Mouse (Mus musculus) E14TG2a.4 (cell line): ENCODE measurements around the gene Bms1.

Experiments used
- H3K27me3 ChIP-seq: 2 replicates; pipeline ENCODE4 v1.6.1; 2014; ENCODE audit warnings: low read length, control low read depth; ENCODE audit not compliant: insufficient read depth
- H3K36me3 ChIP-seq: 2 replicates; pipeline ENCODE4 v1.6.1; 2014; ENCODE audit warnings: low read length, control low read depth; ENCODE audit not compliant: insufficient read depth
- H3K4me1 ChIP-seq: replicated peaks from 2 replicates; pipeline ENCODE4 v1.6.1; 2014; ENCODE audit warnings: low read depth, low read length, control low read depth
- H3K4me3 ChIP-seq: replicated peaks from 2 replicates; pipeline ENCODE4 v1.5.1; 2014; ENCODE audit warnings: mild to moderate bottlenecking, low read length
- H3K9me3 ChIP-seq: 2 replicates; pipeline ENCODE4 v1.6.1; 2014; ENCODE audit warnings: low read length, control low read depth
- CTCF ChIP-seq: conservative IDR thresholded peaks from 2 replicates; pipeline ENCODE4 v1.5.1; 2014; ENCODE audit warnings: low read length
- NANOG ChIP-seq: IDR thresholded peaks from 2 replicates; pipeline ENCODE4 v1.6.1; 2014; ENCODE audit warnings: borderline replicate concordance, low read length, mixed read lengths
- POU5F1 ChIP-seq: IDR thresholded peaks from 2 replicates; pipeline ENCODE4 v1.6.1; 2014; ENCODE audit warnings: low read length, borderline replicate concordance

Bms1 gene

DNA sequence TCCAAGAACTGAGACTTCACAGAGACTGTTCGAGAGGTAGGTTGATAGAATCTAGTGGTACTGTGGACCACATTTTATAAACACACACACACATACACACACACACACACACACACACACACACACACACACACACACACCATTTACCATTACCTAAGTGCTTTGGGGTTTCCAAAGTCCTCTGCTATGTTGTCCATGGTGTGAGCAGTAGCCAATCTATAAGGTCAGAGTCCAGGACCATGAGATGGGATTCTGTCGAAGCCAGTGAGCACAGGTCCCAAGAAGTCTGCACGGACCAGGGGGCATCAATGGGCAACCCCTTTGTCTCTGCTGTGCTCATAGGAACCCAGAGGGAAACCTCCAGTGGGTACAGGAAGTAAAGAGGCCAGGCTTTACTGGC is 44.2 kb downstream of the Bms1 start:
- peaks cover 7% of the 10 kb centered on the region for H3K4me1 ChIP-seq
- no peak for TF ChIP-seq CTCF
- TF ChIP-seq NANOG: no peak
- TF ChIP-seq POU5F1: no peak
- peaks cover 52% of the 10 kb centered on the region for H3K27me3 ChIP-seq
- H3K9me3 ChIP-seq: no peaks in the 10 kb centered on the region
- no peaks in the 10 kb centered on the region for H3K36me3 ChIP-seq
- H3K4me3 ChIP-seq: no peak overlapping the region

DNA sequence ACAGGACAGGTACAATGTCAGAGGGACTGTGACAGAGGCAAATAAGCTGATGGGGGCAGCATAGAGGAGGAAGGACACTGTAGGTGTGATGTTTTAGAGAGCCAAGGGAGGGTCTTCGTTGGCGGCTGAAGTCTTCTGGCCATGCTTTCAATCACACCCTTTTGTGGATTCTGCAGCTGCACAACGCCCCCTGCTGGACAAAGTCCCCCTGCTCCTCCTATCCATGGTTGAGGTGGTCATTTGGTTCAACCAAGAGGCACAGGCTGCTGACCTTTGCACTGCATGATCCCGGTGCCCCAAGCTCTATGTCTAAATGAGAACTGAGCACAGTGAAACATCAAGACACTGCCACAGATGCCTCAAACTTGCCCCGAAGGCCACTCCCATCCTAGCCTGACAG is 46.0 kb downstream of the Bms1 start:
- no peaks in the 10 kb centered on the region for H3K4me1 ChIP-seq
- no peaks in the 10 kb centered on the region for H3K36me3 ChIP-seq
- no peaks in the 10 kb centered on the region for H3K9me3 ChIP-seq
- no peak overlapping the region for H3K4me3 ChIP-seq
- H3K27me3 ChIP-seq: peaks cover 51% of the 10 kb centered on the region
- TF ChIP-seq POU5F1 (no peak), CTCF (peak; percentile 46), NANOG (no peak)

DNA sequence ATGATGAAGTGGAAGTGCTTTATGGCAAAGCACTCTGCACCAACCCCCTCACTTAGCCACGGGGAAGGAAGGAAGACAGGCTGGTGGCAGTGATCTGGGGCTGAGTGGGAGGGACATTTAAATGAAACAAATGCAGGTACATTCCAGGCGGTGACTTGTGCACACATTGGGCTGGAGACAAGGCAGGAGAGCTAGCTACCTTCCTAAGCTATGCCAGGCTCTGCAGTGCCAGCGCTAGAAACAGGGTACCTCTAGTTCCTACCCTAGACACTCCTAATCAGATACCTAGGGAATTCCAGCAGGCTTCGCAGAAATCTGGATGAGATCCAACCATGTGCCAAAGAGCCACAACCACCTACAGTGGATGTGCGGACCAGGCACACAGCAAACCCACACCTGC is 46.5 kb downstream of the Bms1 start:
- Histone ChIP-seq H3K9me3 (no peaks in the 10 kb centered on the region), H3K4me1 (no peaks in the 10 kb centered on the region), H3K27me3 (peaks cover 46% of the 10 kb centered on the region), H3K4me3 (no peak overlapping the region), H3K36me3 (no peaks in the 10 kb centered on the region)
- no peak for TF ChIP-seq POU5F1

DNA sequence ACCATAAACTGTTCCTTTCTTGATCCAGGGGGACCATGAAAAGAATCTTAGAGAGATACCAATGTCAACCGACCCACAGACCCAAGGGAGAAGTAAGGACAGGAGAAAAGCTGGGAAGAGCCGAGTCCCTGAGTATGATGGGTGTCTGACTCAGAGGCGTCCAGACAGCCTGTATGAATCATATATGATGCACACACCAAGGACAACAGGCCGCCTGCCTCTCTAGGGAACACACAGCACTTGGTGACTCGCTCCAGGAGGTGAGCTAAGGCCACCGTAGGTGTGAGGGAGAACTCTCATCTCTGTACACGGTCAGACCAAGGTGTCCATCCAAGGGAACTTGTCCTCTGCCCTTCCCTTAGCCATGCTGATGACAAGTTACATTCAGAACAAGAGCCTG is 51.8 kb downstream of the Bms1 start:
- no peaks in the 10 kb centered on the region for H3K4me1 ChIP-seq
- H3K9me3 ChIP-seq: no peaks in the 10 kb centered on the region
- no peaks in the 10 kb centered on the region for H3K36me3 ChIP-seq
- peaks cover 7% of the 10 kb centered on the region; the same call in 1 of the 2 replicates for H3K27me3 ChIP-seq
- TF ChIP-seq POU5F1 (no peak), CTCF (no peak), NANOG (no peak)
- H3K4me3 ChIP-seq: no peak overlapping the region

DNA sequence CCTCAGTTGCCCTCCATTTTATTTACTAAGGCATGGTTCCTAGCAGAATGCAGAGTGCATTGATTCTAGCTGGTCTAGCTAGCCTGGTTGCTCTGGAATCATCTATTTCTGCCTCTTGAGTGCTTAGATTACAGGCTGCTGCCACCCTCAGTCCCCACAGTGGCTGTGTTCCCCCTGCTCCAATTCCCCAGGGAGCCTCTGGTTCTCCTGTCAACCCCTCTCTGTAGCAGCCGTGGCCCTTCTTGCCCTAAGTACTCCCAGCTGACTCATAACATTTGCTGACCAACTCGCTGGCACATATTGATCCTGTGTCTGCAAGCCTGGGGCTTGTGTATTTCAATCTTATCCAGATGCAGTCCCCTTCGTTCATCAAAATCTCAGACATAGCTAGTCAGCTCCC is 53.1 kb downstream of the Bms1 start:
- TF ChIP-seq NANOG (no peak), POU5F1 (no peak), CTCF (no peak)
- no peaks in the 10 kb centered on the region for H3K36me3 ChIP-seq
- H3K9me3 ChIP-seq: no peaks in the 10 kb centered on the region
- H3K27me3 ChIP-seq: 0 out of 2 replicates have a peak, but pooled peaks cover 3% of the 10 kb centered on the region
- H3K4me1 ChIP-seq: no peaks in the 10 kb centered on the region
- H3K4me3 ChIP-seq: no peak overlapping the region

DNA sequence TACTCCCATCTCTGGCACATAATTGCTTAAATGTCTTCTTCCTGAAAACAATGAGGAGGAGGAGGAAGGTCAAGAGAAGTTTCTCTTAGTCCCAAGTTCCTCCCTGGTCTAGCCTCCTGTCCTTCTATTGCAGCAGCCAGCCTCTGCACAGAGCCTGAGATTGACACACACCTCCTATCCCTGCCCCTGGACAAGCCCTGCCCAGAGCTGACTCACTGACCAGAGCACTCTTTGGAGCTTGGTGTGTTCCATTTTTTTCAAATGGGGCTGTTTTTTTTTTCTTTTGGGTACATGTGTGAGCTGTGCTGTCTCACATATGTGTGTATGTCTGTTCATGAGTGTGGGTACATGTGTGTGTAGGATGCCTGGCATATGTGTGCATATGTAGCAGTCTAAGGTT is 53.5 kb downstream of the Bms1 start:
- Histone ChIP-seq H3K4me3 (no peak overlapping the region), H3K9me3 (no peaks in the 10 kb centered on the region), H3K27me3 (0 out of 2 replicates have a peak, but pooled peaks cover 3% of the 10 kb centered on the region), H3K4me1 (no peaks in the 10 kb centered on the region), H3K36me3 (no peaks in the 10 kb centered on the region)
- TF ChIP-seq POU5F1 (no peak), NANOG (no peak), CTCF (no peak)

DNA sequence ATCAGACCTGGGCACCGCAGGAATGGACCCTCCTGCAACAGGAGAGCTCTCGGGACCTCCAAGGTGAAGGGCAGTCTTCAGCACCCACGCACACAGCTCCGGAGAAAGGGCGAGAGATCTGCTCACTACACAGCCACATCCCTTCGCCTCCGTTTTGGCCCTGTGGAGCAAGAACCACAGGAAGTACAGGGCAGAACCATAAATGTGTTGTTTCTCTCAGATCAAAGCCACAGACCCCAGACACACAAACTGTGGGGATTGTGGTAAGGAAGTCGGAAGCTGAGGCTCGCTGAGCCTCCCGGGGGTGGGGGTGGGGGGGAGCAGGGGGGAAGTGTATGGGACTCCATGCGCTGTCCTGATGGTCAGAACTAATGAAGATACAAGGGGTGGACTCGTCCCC is 68.9 kb downstream of the Bms1 start:
- no peaks in the 10 kb centered on the region for H3K36me3 ChIP-seq
- TF ChIP-seq NANOG (no peak), POU5F1 (no peak), CTCF (no peak)
- H3K27me3 ChIP-seq: no peaks in the 10 kb centered on the region
- H3K4me3 ChIP-seq: no peak overlapping the region
- H3K9me3 ChIP-seq: no peaks in the 10 kb centered on the region
- H3K4me1 ChIP-seq: no peaks in the 10 kb centered on the region

DNA sequence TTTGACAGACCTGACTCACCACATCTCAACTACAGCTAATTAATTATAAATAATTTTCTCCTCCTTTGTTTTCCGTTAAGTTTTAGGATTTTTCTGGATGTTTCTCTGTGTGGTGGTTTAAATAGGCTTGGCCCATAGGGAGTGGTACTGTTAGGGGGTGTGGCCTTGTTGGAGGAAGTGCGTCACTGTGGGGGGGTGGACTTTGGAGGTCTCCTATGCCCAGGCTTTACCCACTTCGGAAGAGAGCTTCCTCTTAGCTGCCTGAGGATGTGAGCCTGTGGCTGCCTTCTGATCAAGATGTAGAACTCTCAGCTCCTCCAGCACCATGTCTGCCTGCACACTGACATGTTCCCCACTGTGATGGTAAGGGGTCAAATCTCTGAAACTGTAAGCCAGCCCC is 71.1 kb downstream of the Bms1 start:
- H3K9me3 ChIP-seq: no peaks in the 10 kb centered on the region
- H3K4me3 ChIP-seq: no peak overlapping the region
- no peak for TF ChIP-seq CTCF
- no peak for TF ChIP-seq POU5F1
- TF ChIP-seq NANOG: no peak
- no peaks in the 10 kb centered on the region for H3K4me1 ChIP-seq
- no peaks in the 10 kb centered on the region for H3K36me3 ChIP-seq
- no peaks in the 10 kb centered on the region for H3K27me3 ChIP-seq

DNA sequence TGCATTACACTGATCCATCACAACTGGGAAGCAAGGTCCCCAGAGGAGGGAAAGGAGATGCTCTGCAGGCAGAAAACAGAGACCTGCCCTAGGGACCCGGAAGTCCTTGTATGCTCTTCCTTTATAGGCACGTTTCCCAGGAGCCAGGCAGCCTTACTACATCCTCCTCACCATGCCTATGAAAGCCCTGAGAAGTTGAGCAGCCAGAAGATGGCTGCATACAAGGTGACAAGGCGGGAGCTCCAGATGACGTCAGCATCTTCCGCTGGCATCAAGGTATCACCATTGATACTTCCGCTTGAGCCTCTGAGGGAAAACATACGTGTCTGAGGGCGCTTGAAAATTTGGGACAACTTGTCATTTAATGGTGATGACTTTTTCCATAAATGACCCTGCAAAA is 72.0 kb downstream of the Bms1 start:
- TF ChIP-seq POU5F1 (no peak), NANOG (no peak), CTCF (no peak)
- no peaks in the 10 kb centered on the region for H3K27me3 ChIP-seq
- H3K4me3 ChIP-seq: no peak overlapping the region
- H3K9me3 ChIP-seq: no peaks in the 10 kb centered on the region
- no peaks in the 10 kb centered on the region for H3K4me1 ChIP-seq
- no peaks in the 10 kb centered on the region for H3K36me3 ChIP-seq
